Mouse (Mus musculus): ENCODE data around the gene Enpp4. TPM values are rescaled to one million over a fixed set of nuclear protein-coding genes. Genes with fewer than 3 reads are reported as not detected.

The Enpp4 gene
- polyA plus RNA-seq, 1 experiment from 2014 or later = 8.4 TPM

- Histone ChIP-seq H3K27ac (ENCODE audit: low read length) (no peak overlapping the region), H3K4me2 (replicated peaks; ENCODE audit: low read depth, low read length) (no peak overlapping the region), H3K9ac (replicated peaks; ENCODE audit: low read depth) (no peak overlapping the region), H3K4me3 (ENCODE audit: low read depth, low read length) (no peak overlapping the region), H3K4me1 (ENCODE audit: insufficient read depth, low read depth, low read length) (no peaks in the 10 kb centered on the region), H3K27me3 (replicated peaks; ENCODE audit: insufficient read depth, low read length) (no peaks in the 10 kb centered on the region), H3K36me3 (ENCODE audit: insufficient read depth, low read length) (no peaks in the 10 kb centered on the region), H3K9me3 (ENCODE audit: low read length) (no peaks in the 10 kb centered on the region)
- TF ChIP-seq CTCF (IDR thresholded peaks at IDR 0.05) (no peak), EP300 (IDR thresholded peaks at IDR 0.05) (no peak)
- ATAC-seq (no peak), DNase-seq (ENCODE audit: low spot score) (no peak)
- 91% methylated on average over 4 of the region's 4 CpGs for WGBS
Measured at GRCm38 (mm10) chr17:44083156-44083555, 22.5 kb downstream of the Enpp4 start.

GRCm38 (mm10) chr17:44078631-44079350, 26.8 kb downstream of the Enpp4 start, which contains the start of gene Enpp5:
TSS of gene Enpp5 (plus strand) at chr17:44078813.
- Histone ChIP-seq H3K4me2 (replicated peaks; ENCODE audit: low read depth, low read length) (peak within 1 kb of the TSS; percentile 96), H3K9ac (replicated peaks; ENCODE audit: low read depth) (peak within 1 kb of the TSS; percentile 48), H3K4me3 (ENCODE audit: low read depth, low read length) (peak within 1 kb of the TSS; percentile 61), H3K27me3 (replicated peaks; ENCODE audit: insufficient read depth, low read length) (no peaks in the 10 kb centered on the region), H3K4me1 (ENCODE audit: insufficient read depth, low read depth, low read length) (no peaks in the 10 kb centered on the region), H3K36me3 (ENCODE audit: insufficient read depth, low read length) (no peaks in the 10 kb centered on the region), H3K27ac (ENCODE audit: low read length) (peak within 1 kb of the TSS; percentile 74), H3K9me3 (ENCODE audit: low read length) (no peaks in the 10 kb centered on the region)
- peak; percentile 90 for DNase-seq (ENCODE audit: low spot score)
- ATAC-seq = peak; percentile 98
- 1% methylated on average over 31 of the region's 31 CpGs for WGBS
- TF ChIP-seq EP300 (IDR thresholded peaks at IDR 0.05) (no peak), CTCF (IDR thresholded peaks at IDR 0.05) (no peak; the same call in 1 of the 2 replicates)

GRCm38 (mm10) chr17:44077843-44078160, 27.8 kb downstream of the Enpp4 start:
- Histone ChIP-seq H3K36me3 (ENCODE audit: insufficient read depth, low read length) (no peaks in the 10 kb centered on the region), H3K9me3 (ENCODE audit: low read length) (no peaks in the 10 kb centered on the region), H3K4me1 (ENCODE audit: insufficient read depth, low read depth, low read length) (no peaks in the 10 kb centered on the region), H3K9ac (replicated peaks; ENCODE audit: low read depth) (no peak overlapping the region), H3K4me2 (replicated peaks; ENCODE audit: low read depth, low read length) (no peak overlapping the region), H3K27me3 (replicated peaks; ENCODE audit: insufficient read depth, low read length) (no peaks in the 10 kb centered on the region), H3K27ac (ENCODE audit: low read length) (no peak overlapping the region), H3K4me3 (ENCODE audit: low read depth, low read length) (no peak overlapping the region)
- ATAC-seq (no peak), DNase-seq (ENCODE audit: low spot score) (no peak)
- TF ChIP-seq CTCF (IDR thresholded peaks at IDR 0.05) (no peak), EP300 (IDR thresholded peaks at IDR 0.05) (no peak)
- 57% methylated on average over 2 of the region's 2 CpGs for WGBS

GRCm38 (mm10) chr17:44077146-44077842, 28.3 kb downstream of the Enpp4 start:
- Histone ChIP-seq H3K27ac (ENCODE audit: low read length) (no peak overlapping the region), H3K27me3 (replicated peaks; ENCODE audit: insufficient read depth, low read length) (no peaks in the 10 kb centered on the region), H3K9me3 (ENCODE audit: low read length) (no peaks in the 10 kb centered on the region), H3K4me3 (ENCODE audit: low read depth, low read length) (no peak overlapping the region), H3K36me3 (ENCODE audit: insufficient read depth, low read length) (no peaks in the 10 kb centered on the region), H3K9ac (replicated peaks; ENCODE audit: low read depth) (no peak overlapping the region), H3K4me1 (ENCODE audit: insufficient read depth, low read depth, low read length) (no peaks in the 10 kb centered on the region), H3K4me2 (replicated peaks; ENCODE audit: low read depth, low read length) (no peak overlapping the region)
- 74% methylated on average over 12 of the region's 12 CpGs for WGBS
- ATAC-seq = no peak
- TF ChIP-seq EP300 (IDR thresholded peaks at IDR 0.05) (no peak), CTCF (IDR thresholded peaks at IDR 0.05) (no peak)
- no peak for DNase-seq (ENCODE audit: low spot score)

- H3K4me1 ChIP-seq (ENCODE audit: insufficient read depth, low read depth, low read length) = no peaks in the 10 kb centered on the region
- H3K27ac ChIP-seq (ENCODE audit: low read length) = no peak overlapping the region
- no peak overlapping the region for H3K9ac ChIP-seq (replicated peaks; ENCODE audit: low read depth)
- H3K4me2 ChIP-seq (replicated peaks; ENCODE audit: low read depth, low read length) = peak overlapping the region; percentile 15
- no peak overlapping the region for H3K4me3 ChIP-seq (ENCODE audit: low read depth, low read length)
- H3K27me3 ChIP-seq (replicated peaks; ENCODE audit: insufficient read depth, low read length) = no peaks in the 10 kb centered on the region
- H3K9me3 ChIP-seq (ENCODE audit: low read length) = no peaks in the 10 kb centered on the region
- peak; percentile 36; the same call in 1 of the 2 replicates for TF ChIP-seq EP300 (IDR thresholded peaks at IDR 0.05)
- TF ChIP-seq CTCF (IDR thresholded peaks at IDR 0.05) = peak; percentile 78
- no peak; the same call in 1 of the 2 replicates for ATAC-seq
- peak; percentile 74 for DNase-seq (ENCODE audit: low spot score)
- 45% methylated on average over 6 of the region's 6 CpGs for WGBS
- no peaks in the 10 kb centered on the region for H3K36me3 ChIP-seq (ENCODE audit: insufficient read depth, low read length)
Measured at GRCm38 (mm10) chr17:44076051-44076680, 29.4 kb downstream of the Enpp4 start.

GRCm38 (mm10) chr17:44075601-44076000, 30.0 kb downstream of the Enpp4 start:
- H3K4me2 ChIP-seq (replicated peaks; ENCODE audit: low read depth, low read length) = peak overlapping the region; percentile 15
- H3K4me1 ChIP-seq (ENCODE audit: insufficient read depth, low read depth, low read length) = no peaks in the 10 kb centered on the region
- H3K9ac ChIP-seq (replicated peaks; ENCODE audit: low read depth) = no peak overlapping the region
- WGBS = 73% methylated on average over 3 of the region's 3 CpGs
- H3K9me3 ChIP-seq (ENCODE audit: low read length) = no peaks in the 10 kb centered on the region
- TF ChIP-seq EP300 (IDR thresholded peaks at IDR 0.05) (no peak), CTCF (IDR thresholded peaks at IDR 0.05) (no peak)
- no peak overlapping the region for H3K4me3 ChIP-seq (ENCODE audit: low read depth, low read length)
- DNase-seq (ENCODE audit: low spot score) (no peak), ATAC-seq (no peak)
- H3K27me3 ChIP-seq (replicated peaks; ENCODE audit: insufficient read depth, low read length) = no peaks in the 10 kb centered on the region
- H3K27ac ChIP-seq (ENCODE audit: low read length) = no peak overlapping the region
- H3K36me3 ChIP-seq (ENCODE audit: insufficient read depth, low read length) = no peaks in the 10 kb centered on the region
